Mouse (Mus musculus) spleen, postnatal 4 days (tissue): ENCODE measurements around the gene Fn3krp.
A peak's percentile ranks its signal among the peaks of the same experiment; 100 is the strongest.

Source experiments
- DNase-seq, 2 experiments: peaks; one replicate each; pipeline ENCODE4 v3.0.0; 2022; ENCODE audit warnings: low spot score in 2 of 2

The Fn3krp gene

DNA sequence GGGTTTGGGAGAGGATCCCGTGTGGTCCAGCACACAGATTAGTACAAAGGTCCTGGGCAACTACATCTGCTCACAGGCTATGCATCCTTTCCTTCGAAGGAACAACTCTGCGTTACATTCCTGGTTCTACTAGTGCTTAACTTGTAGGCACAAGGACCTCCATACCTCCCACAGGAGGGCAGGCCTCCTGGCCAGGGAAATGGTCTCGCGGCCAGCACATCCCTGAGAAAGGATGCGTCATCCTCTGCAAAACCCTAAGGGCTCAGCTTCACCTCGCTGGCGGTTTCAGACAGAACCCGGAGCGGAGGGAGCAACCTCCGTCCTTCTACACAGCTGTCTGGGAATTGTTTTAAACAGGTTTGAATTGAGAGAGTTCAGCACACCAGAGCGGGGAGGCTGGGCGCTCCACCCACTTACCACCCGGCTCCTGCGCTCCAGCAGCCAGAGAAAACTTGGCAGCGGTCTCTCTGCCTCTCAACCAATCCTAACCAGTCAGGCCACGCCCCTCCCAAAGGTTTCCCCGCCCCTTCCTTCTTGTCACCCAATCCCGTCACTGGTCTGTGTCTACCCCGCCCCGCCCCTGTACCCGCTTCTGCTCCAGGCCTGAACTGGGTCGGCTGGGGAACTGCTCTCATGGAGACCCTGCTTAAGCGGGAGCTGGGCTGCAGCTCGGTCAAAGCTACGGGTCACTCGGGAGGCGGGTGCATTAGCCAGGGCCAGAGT is at the start of gene Fn3krp:
Fn3krp (plus strand) TSS at position 572 of the 723 bp plus-strand sequence.
- peak; percentile 99 to 100 for DNase-seq

- no peak for DNase-seq
These were observed 47.9 kb upstream of the Fn3krp start for GRCm38 (mm10) chr11:121373305-121373704.

DNA sequence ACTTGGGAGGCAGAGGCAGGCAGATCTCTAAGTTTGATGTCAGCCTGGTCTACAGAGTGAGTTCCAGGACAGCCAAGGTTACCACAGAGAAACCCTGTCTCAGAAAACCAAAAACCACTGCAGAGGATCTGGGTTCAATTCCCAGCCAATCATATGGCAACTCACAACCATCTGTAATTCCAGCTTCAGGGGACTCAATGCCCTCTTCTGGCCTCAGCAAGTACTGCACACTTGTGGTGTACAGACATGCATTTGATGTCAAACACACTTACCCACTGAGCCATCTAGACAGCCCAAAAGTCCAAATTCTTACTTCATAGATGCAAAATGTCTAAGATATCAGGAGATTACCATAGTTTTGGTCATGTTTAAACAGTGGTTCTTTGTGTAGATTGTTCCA is 42.6 kb upstream of the Fn3krp start:
- DNase-seq, result no peak

DNA sequence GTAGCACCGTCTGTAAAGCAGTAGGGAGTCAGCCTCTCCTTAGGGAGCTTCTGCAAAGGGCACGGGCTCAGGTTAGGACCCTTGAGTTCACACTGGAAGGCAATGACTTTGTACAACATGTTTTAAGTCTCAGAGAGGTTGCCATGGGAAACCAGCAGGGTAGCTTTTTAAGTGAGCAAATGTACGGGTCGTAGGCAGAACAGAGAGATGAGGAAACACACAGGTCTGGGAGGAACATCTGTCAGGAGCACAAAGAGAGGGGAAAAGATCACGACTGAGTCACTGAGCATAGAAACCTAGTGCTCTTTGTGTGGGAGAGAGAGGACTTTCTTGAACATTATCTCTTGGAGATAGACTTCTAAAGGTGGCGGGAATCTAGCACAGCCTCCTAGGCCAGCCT is 40.9 kb upstream of the Fn3krp start:
- no peak for DNase-seq

DNA sequence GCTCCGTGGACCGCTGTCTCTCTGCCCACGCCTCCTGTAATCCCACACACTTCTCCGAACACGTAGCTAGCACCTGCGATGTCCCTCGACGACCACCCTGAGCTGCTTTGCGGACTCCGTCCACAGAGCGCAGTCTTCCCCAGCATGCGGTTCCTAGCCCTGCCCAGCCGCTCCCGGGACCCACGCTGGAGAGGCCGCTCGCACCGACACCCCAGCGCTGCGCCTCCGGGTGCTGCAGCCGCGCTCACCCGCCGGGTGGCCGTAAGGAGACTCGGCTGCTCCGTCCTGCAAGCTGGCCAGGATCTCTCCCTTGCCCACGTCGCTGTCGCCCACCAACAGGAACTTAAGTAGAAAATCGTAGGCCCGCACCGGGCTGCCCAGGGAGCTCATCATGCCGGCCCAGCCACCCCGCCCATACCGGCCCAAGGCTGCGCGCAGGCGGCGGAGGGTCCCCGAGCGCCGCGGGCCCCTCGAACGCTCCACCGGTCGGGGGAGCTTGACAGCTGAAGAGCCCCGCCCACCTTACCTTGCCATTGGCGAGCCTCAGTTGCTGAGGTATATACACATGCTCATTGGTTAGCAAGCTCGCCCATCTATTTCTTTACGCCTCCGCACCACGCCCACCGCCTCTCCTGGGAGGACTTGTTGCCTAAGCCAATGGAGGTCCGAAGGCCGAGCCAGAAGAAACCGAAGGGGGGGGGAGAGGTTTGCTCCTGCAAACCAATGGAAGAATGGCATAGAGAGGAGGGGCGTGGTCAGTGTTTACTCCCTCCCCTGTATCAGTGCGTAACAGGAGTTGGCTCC is 33.2 kb upstream of the Fn3krp start, which contains the start of gene Rab40b:
Rab40b (minus strand) TSS at position 502 of the 804 bp plus-strand sequence.
- peak; percentile 74 to 78 for DNase-seq

DNA sequence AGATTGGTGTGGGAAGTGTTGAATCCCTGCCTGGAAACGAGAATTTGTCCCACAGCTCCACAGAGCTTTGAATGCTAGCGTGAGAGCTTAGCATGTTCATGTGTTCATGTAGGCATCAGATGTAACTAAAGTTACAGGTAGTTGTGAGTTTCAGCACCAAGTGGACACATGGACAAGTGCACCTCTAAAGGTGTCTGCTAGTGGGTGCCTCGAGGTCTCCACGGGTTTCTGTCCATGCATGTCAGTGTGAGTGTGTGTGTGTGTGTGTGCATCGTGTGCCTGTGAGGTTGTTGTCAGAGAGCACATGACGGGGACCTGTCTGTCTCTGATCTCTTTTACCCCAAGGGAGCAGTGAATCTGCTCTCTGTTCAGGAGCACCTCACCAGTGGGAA is 32.7 kb upstream of the Fn3krp start:
- DNase-seq, result no peak

DNA sequence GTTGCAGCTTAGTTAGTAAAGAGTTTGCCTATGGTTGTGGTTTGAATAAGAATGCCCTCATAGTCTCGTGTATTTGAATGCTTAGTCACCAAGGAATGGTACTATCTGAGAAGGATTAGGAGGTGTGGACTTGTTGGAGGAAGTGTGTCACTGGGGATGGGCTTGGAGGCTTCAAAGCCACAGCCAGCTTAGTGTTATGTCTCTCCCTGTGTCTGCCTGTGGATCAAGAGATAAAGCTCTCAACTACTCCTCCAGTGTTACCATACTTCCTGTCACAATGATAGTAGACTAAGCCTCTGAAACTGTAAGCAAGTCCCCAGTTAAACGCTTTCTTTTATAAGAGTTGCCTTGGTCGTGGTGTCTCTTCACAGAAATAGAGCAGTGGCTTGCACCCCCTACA is 30.4 kb upstream of the Fn3krp start:
- DNase-seq, result no peak

GRCm38 (mm10) chr11:121392405-121392804 is 28.8 kb upstream of the Fn3krp start:
- DNase-seq, result no peak

GRCm38 (mm10) chr11:121407366-121408155 is 13.6 kb upstream of the Fn3krp start:
- DNase-seq, result no peak

- no peak for DNase-seq
These were observed 6.4 kb upstream of the Fn3krp start for GRCm38 (mm10) chr11:121414762-121415161.

DNA sequence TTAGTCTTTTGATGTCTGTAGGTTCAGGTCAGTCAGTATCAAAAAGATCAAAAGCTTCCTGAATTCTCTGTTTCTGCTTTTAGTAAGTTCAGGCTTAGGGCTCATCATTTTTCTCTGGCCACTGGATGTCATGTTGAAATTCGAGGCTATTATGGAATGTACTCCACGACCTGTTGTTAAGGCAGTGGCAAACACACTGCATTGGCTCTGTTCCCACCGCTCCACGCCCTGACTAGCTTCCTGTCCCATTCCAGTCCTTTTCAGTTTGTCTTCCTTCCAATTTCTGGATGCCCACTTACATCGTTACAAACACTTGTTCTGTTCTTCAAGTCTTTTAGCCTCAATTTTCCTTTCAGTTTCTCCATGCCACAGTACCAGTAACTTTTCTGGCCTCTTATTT is 5.8 kb upstream of the Fn3krp start:
- no peak for DNase-seq

- DNase-seq, result no peak
These were observed 3.2 kb upstream of the Fn3krp start for GRCm38 (mm10) chr11:121417971-121418370.

- DNase-seq, result no peak
These were observed 2.3 kb upstream of the Fn3krp start for GRCm38 (mm10) chr11:121418932-121419331.

DNA sequence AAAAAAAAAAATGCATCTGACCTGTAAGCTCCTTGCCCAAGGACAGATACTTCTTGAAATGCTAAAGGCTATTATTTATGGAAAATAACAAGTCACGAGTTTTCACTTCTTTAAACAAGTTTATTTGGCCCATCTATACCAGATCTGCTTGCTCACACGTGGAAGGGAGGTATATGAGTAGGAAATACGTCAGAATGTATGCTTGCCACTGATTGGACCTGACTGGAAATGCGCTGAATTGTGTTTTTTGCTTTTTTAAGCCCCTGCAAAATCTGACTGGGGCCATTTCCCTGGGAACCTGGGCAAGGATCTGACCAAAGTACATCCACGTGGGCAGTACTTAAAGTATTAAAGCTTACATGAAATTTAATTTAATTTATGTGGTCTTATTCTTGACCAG is 822 bp upstream of the Fn3krp start:
- DNase-seq, result no peak

DNA sequence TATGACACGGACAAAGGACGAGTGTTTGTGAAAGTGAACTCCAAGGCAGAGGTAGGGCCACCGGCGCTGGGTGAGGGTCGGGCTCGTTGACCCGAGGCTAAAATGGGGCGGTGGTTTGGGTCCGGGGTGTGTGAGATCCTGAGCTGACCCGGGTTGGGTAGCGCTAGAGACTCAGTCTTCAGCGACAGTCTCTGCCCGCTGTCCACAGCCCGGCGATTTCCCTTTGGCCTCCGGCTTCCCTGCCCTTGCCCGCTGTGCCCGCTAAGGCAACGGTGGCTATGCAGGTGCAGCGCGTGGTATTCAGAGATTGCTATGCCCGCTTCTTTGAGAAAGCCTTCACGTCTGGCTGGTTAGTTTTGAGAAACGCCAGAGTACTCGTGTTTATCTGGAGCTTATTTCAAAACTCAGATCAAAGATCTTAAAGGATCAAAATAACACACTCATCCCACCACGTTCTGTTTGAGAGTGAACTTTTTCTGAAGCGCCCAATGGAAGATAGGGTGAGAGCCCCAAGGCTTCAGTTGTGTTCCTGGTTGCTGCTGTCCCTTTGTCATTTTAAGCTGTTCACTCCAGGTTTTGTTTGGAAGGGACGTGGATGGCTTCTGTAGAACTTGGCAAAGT is 462 bp downstream of the Fn3krp start:
- DNase-seq, result no peak

DNA sequence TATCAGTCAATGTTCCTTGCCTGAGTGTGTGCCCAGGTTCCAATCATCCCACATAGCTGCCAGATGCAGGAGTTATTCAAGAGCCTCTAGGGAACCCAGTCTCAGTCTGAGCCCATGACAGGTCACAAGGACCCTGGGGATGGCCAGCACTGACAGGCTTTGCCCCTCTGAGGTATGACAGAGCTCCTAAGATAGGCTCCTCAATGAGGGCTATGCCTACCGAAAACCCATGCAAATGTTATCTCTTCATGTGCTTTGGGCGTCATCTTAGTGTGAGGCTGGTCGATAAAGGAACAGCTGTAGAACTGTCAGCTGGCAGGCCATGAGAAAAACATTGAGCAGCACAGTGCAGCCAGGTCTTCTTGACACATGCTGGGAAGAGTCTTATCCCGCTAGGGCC is 12.2 kb downstream of the Fn3krp start:
- peak; percentile 67 to 76 for DNase-seq

- DNase-seq, result peak; percentile 91 to 94
These were observed 13.3 kb downstream of the Fn3krp start, which contains the start of gene Fn3k for GRCm38 (mm10) chr11:121434156-121435155. Gene Fn3k (plus strand): TSS chr11:121434913.

DNA sequence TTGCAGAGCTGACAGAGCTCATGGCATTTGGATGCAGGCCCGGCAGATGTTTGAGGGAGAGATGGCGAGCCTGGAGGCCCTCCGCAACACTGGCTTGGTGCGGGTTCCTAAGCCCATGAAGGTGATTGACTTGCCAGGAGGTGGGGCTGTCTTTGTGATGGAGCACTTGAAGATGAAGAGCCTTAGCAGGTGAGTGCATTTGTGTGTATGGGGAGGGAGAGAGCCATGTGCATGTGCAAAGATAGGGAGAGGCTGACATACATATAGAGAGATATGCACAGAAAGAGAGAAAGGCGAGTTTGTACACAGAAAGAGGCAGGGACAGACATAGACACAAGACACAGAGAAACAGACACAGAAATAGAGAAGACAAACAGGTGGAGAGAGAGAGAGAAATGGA is 16.0 kb downstream of the Fn3krp start:
- peak in 1 of 2 experiments; percentile 22 for DNase-seq

GRCm38 (mm10) chr11:121439686-121440292 is 18.6 kb downstream of the Fn3krp start:
- no peak for DNase-seq

- DNase-seq, result no peak
These were observed 20.5 kb downstream of the Fn3krp start for GRCm38 (mm10) chr11:121441653-121442052.
